Mouse (Mus musculus) heart, postnatal 0 days (tissue): ENCODE measurements around the gene Nkx3-2. TPM values are rescaled to one million over a fixed set of nuclear protein-coding genes. Genes with fewer than 3 reads are reported as not detected.

Experiments used
- ATAC-seq: fragments of 200-750 bp; cut with Nextera tagmentation; 2 replicates; pipeline ENCODE4 v1.8.0; 2017; ENCODE audit warnings: low read depth, moderate number of reproducible peaks, moderate library complexity; ENCODE audit not compliant: insufficient read depth
- DNase-seq: peaks from one replicate; pipeline ENCODE4 v3.0.0-alpha.2; 2016; ENCODE audit warnings: low spot score
- H3K27ac ChIP-seq: fragments of 300-500 bp; sonication (generic); 2 replicates; pipeline ENCODE4 v1.5.1; 2014; ENCODE audit warnings: low read depth, mild to moderate bottlenecking
- H3K27me3 ChIP-seq: fragments of 300-500 bp; sonication (generic); 2 replicates; pipeline ENCODE4 v1.6.1; 2014; ENCODE audit warnings: low read length, mixed read lengths; ENCODE audit not compliant: control insufficient read depth, insufficient read depth
- H3K36me3 ChIP-seq: fragments of 300-500 bp; sonication (generic); replicated peaks from 2 replicates; pipeline ENCODE4 v1.6.1; 2014; ENCODE audit warnings: low read length, mixed read lengths; ENCODE audit not compliant: control insufficient read depth, insufficient read depth
- H3K4me1 ChIP-seq: fragments of 300-500 bp; sonication (generic); 2 replicates; pipeline ENCODE4 v1.6.1; 2014; ENCODE audit warnings: antibody characterized with exemption; ENCODE audit not compliant: control insufficient read depth, insufficient read depth
- H3K4me2 ChIP-seq: fragments of 300-500 bp; sonication (generic); 2 replicates; pipeline ENCODE4 v1.6.1; 2014; ENCODE audit warnings: low read depth, mild to moderate bottlenecking, low read length, moderate library complexity
- H3K4me3 ChIP-seq: fragments of 300-500 bp; sonication (generic); 2 replicates; pipeline ENCODE4 v1.5.1; 2014; ENCODE audit warnings: low read depth, low read length
- H3K9ac ChIP-seq: fragments of 300-500 bp; sonication (generic); replicated peaks from 2 replicates; pipeline ENCODE4 v1.6.1; 2014; ENCODE audit warnings: low read depth, low read length, mixed read lengths
- H3K9me3 ChIP-seq: fragments of 300-500 bp; sonication (generic); replicated peaks from 2 replicates; pipeline ENCODE4 v1.6.1; 2016; ENCODE audit warnings: low read length; ENCODE audit not compliant: control insufficient read depth
- CTCF ChIP-seq: IDR thresholded peaks from 2 replicates; pipeline ENCODE4 v1.5.1; 2016; ENCODE audit warnings: antibody characterized with exemption, control low read depth, low read depth
- EP300 ChIP-seq: IDR thresholded peaks from 2 replicates; pipeline ENCODE4 v1.6.1; 2016; ENCODE audit warnings: antibody characterized with exemption, low read depth
- WGBS: fragments of 180-500 bp; shearing (Covaris S2); extraction: QIAGEN DNeasy Blood & Tissue Kit; methylation state at CpG from one replicate; pipeline ENCODE4 v1.1.7; 2014; 5-methylcytosine and 5-hydroxymethylcytosine counted together
- polyA plus RNA-seq: library from polyadenylated mRNA; unstranded; fragments of >200 nt; fragmentation: Nextera tagmentation; extraction: Ambion mirVana; gene quantifications from 2 replicates; pipeline ENCODE4 v1.2.1, GENCODE M21; 2015
- total RNA-seq: library from RNA; depleted of rRNA; stranded (reverse); fragments of >200 nt; gene quantifications from 2 replicates; pipeline ENCODE4 v1.2.3, GENCODE M21; 2014; ENCODE audit warnings: low replicate concordance; rRNA removed

Nkx3-2 gene
- not detected in 2 replicates for total RNA-seq
- not detected in 2 replicates for polyA plus RNA-seq

- Histone ChIP-seq H3K27me3 (peaks cover 88% of the 10 kb centered on the region), H3K9me3 (no peaks in the 10 kb centered on the region), H3K9ac (no peak within 1 kb of the TSS), H3K4me1 (no peaks in the 10 kb centered on the region), H3K36me3 (no peaks in the 10 kb centered on the region), H3K4me3 (peak within 1 kb of the TSS; percentile 37), H3K27ac (no peak within 1 kb of the TSS), H3K4me2 (peak within 1 kb of the TSS; percentile 55)
- DNase-seq (no peak), ATAC-seq (peak; percentile 23; the same call in 1 of the 2 replicates)
- TF ChIP-seq CTCF = no peak
- TF ChIP-seq EP300 = no peak
- WGBS = under 1% methylated on average over 75 of the region's 79 CpGs
These were observed at the start of gene Nkx3-2 for GRCm38 (mm10) chr5:41763731-41764721. Nkx3-2 (minus strand) TSS chr5:41764501.

GRCm38 (mm10) chr5:41812516-41812915 lies 48.2 kb upstream of the Nkx3-2 start:
- H3K4me3 ChIP-seq = no peak overlapping the region
- no peak for TF ChIP-seq EP300
- TF ChIP-seq CTCF = no peak
- H3K27ac ChIP-seq = no peak overlapping the region
- H3K9ac ChIP-seq = no peak overlapping the region
- H3K4me1 ChIP-seq = peaks cover 4% of the 10 kb centered on the region; the same call in 1 of the 2 replicates
- ATAC-seq (no peak), DNase-seq (no peak)
- H3K9me3 ChIP-seq = no peaks in the 10 kb centered on the region
- peaks cover 48% of the 10 kb centered on the region for H3K36me3 ChIP-seq
- no peaks in the 10 kb centered on the region for H3K27me3 ChIP-seq
- no peak overlapping the region for H3K4me2 ChIP-seq
- WGBS = 85% methylated on average over 6 of the region's 6 CpGs

GRCm38 (mm10) chr5:41811279-41811678 lies 47.0 kb upstream of the Nkx3-2 start:
- DNase-seq = no peak
- TF ChIP-seq EP300 (no peak), CTCF (no peak)
- H3K9me3 ChIP-seq = no peaks in the 10 kb centered on the region
- H3K4me1 ChIP-seq = peaks cover 4% of the 10 kb centered on the region; the same call in 1 of the 2 replicates
- H3K36me3 ChIP-seq = peaks cover 46% of the 10 kb centered on the region
- H3K4me3 ChIP-seq = no peak overlapping the region
- no peak for ATAC-seq
- H3K27me3 ChIP-seq = no peaks in the 10 kb centered on the region
- no peak overlapping the region for H3K4me2 ChIP-seq
- 81% methylated on average over 3 of the region's 3 CpGs for WGBS
- no peak overlapping the region for H3K9ac ChIP-seq
- H3K27ac ChIP-seq = no peak overlapping the region

DNA sequence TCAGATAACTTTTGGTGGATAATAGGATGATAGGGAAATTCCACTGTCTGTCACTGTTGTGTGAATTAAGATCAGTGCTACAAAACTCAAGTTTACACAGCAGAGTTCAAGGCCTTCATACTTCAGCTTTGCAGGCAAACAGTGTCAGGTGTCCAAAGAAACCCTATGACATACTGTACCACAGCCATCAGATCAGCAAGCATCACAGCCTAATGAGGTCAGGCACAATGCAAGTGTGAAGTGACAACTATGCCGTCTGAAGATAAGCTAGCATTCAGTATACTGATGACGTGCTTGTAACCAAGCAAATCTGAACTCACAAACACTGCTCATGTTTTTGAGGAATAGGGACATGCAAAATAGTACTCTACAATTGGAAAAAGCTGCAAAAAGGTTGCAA lies 43.1 kb upstream of the Nkx3-2 start:
- Histone ChIP-seq H3K4me1 (peaks cover 4% of the 10 kb centered on the region; the same call in 1 of the 2 replicates), H3K36me3 (peaks cover 50% of the 10 kb centered on the region), H3K27ac (no peak overlapping the region), H3K4me3 (no peak overlapping the region), H3K27me3 (no peaks in the 10 kb centered on the region), H3K9ac (no peak overlapping the region), H3K9me3 (no peaks in the 10 kb centered on the region), H3K4me2 (no peak overlapping the region)
- DNase-seq = peak; percentile 29
- peak; percentile 85 for ATAC-seq
- TF ChIP-seq EP300 (no peak), CTCF (no peak)
- 21% methylated on average over 2 of the region's 2 CpGs for WGBS

- no peak for DNase-seq
- H3K4me3 ChIP-seq = no peak overlapping the region
- H3K27ac ChIP-seq = no peak overlapping the region
- H3K4me1 ChIP-seq = peaks cover 4% of the 10 kb centered on the region; the same call in 1 of the 2 replicates
- no peaks in the 10 kb centered on the region for H3K9me3 ChIP-seq
- H3K27me3 ChIP-seq = no peaks in the 10 kb centered on the region
- H3K36me3 ChIP-seq = peaks cover 39% of the 10 kb centered on the region
- H3K9ac ChIP-seq = no peak overlapping the region
- no peak overlapping the region for H3K4me2 ChIP-seq
- no peak for TF ChIP-seq CTCF
- no peak for TF ChIP-seq EP300
- ATAC-seq = no peak
- 71% methylated on average over 5 of the region's 5 CpGs for WGBS
These were observed 41.9 kb upstream of the Nkx3-2 start for GRCm38 (mm10) chr5:41806176-41806575.
